Mouse (Mus musculus) liver, embryonic 15.5 days (tissue): ENCODE results near the gene Txn1. TPM values are rescaled to one million over a fixed set of nuclear protein-coding genes. Genes with fewer than 3 reads are reported as not detected.

Experiments
- ATAC-seq: fragments of 200-750 bp; cut with Nextera tagmentation; 2 replicates; pipeline ENCODE4 v1.8.0; 2017; ENCODE audit warnings: moderate number of reproducible peaks, mild to moderate bottlenecking, moderate library complexity; ENCODE audit not compliant: insufficient read depth
- H3K27ac ChIP-seq: fragments of 300-500 bp; sonication (generic); replicated peaks from 2 replicates; pipeline ENCODE4 v1.5.1; 2015; ENCODE audit warnings: mild to moderate bottlenecking, inconsistent platforms
- H3K27me3 ChIP-seq: fragments of 300-500 bp; sonication (generic); 2 replicates; pipeline ENCODE4 v1.6.1; 2015; ENCODE audit warnings: mild to moderate bottlenecking, inconsistent platforms
- H3K36me3 ChIP-seq: fragments of 300-500 bp; sonication (generic); replicated peaks from 2 replicates; pipeline ENCODE4 v1.6.1; 2015; ENCODE audit warnings: moderate library complexity, mild to moderate bottlenecking, inconsistent platforms
- H3K4me1 ChIP-seq: fragments of 300-500 bp; sonication (generic); replicated peaks from 2 replicates; pipeline ENCODE4 v1.6.1; 2015; ENCODE audit warnings: inconsistent platforms
- H3K4me2 ChIP-seq: fragments of 300-500 bp; sonication (generic); 2 replicates; pipeline ENCODE4 v1.6.1; 2015; ENCODE audit warnings: moderate library complexity, mild to moderate bottlenecking, inconsistent platforms
- H3K4me3 ChIP-seq: fragments of 300-500 bp; sonication (generic); replicated peaks from 2 replicates; pipeline ENCODE4 v1.5.1; 2015; ENCODE audit warnings: mild to moderate bottlenecking, inconsistent platforms
- H3K9ac ChIP-seq: fragments of 300-500 bp; sonication (generic); 2 replicates; pipeline ENCODE4 v1.6.1; 2015; ENCODE audit warnings: moderate library complexity, mild to moderate bottlenecking, inconsistent platforms
- H3K9me3 ChIP-seq: fragments of 300-500 bp; sonication (generic); replicated peaks from 2 replicates; pipeline ENCODE4 v1.6.1; 2016; ENCODE audit warnings: inconsistent platforms
- WGBS: fragments of 180-500 bp; shearing (Covaris S2); methylation state at CpG from one replicate; pipeline ENCODE4 v1.1.7; 2015; ENCODE audit warnings: mixed read lengths; ENCODE audit not compliant: insufficient replicate concordance; 5-methylcytosine and 5-hydroxymethylcytosine counted together
- polyA plus RNA-seq: library from polyadenylated mRNA; unstranded; fragments of >200 nt; fragmentation: Nextera tagmentation; extraction: Ambion mirVana; gene quantifications from 2 replicates; pipeline ENCODE4 v1.2.1, GENCODE M21; 2015

The Txn1 gene
- 183 and 207 TPM in 2 replicates for polyA plus RNA-seq

DNA sequence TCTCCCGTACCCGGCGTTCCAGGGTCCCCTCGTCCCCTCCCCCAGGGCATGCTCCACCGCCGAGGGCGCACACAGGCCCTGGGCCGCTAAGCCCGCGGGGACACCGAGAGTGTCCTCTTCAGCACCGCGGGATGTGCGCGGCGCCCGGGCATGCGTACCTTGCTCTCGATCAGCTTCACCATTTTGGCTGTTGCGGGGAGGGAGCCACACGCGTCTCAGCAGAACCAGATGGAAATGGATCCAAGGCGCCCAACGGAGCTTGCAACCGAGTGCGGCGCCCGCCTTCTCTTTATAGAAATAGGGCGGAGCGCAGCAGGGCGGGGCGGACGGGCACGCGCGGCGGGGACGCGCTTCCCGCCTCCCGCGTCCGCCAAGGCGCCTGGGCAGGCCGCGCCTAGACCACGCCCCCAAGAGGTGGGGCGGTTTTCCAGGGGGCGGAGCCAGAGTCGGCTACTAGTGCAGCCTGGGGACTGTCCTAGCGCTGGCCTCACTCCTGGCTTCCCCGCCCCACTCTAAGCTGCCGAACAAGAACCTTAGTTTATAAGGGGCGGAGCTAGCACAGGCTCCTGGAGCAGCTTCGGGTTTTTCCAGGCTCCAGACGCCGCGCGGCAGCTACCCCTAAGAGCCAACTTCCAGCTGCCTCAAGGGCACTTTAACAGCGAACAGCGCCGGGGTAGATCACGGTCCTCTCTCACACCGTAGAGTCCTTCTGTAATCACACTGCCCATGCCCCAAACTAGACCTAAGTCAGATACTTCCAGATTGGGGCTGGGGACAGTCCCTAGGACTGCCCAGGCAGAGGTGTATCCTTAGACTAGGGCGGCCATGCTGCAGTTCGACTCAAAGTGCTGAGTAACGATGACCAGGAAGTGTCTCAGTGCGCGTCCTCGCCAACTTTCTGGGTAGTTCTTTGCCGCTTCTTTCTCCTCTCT is at the start of gene Txn1:
Gene Txn1, minus strand, starts transcription at position 383 of the 932 bp plus-strand sequence.
- H3K27me3 ChIP-seq: peaks cover 11% of the 10 kb centered on the region; the same call in 1 of the 2 replicates
- peak within 1 kb of the TSS; percentile 93 for H3K4me2 ChIP-seq
- H3K27ac ChIP-seq: peak within 1 kb of the TSS; percentile 98
- WGBS: under 1% methylated on average over 71 of the region's 71 CpGs
- peaks cover 47% of the 10 kb centered on the region for H3K4me1 ChIP-seq
- H3K9ac ChIP-seq: peak within 1 kb of the TSS; percentile 74
- peak within 1 kb of the TSS; percentile 88 for H3K4me3 ChIP-seq
- peaks cover 20% of the 10 kb centered on the region for H3K36me3 ChIP-seq
- ATAC-seq: peak; percentile 93
- no peaks in the 10 kb centered on the region for H3K9me3 ChIP-seq

DNA sequence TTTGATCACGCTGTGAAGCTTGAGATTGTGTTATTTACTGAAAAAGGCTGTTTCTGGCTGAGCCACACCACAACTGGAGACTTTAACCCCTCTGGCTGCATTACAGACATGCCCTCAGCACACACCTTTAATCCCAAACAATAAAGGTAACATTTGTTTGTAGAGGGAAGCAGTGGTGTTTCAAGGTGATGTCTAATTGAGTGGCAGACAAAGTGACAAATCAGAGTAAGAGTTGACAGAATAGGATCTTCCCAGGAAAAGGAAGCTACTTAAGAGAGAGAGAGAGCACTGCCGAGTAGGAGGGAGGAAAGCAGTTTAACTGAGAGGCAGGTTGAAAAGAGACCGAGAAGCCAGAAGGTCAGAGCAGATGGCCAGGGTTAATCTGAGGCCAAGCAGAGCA is 47.3 kb upstream of the Txn1 start:
- H3K27ac ChIP-seq: no peak overlapping the region
- ATAC-seq: no peak
- H3K9me3 ChIP-seq: no peaks in the 10 kb centered on the region
- no peaks in the 10 kb centered on the region for H3K36me3 ChIP-seq
- no peak overlapping the region for H3K4me2 ChIP-seq
- WGBS: 45% methylated on average over 3 of the region's 3 CpGs
- no peak overlapping the region for H3K4me3 ChIP-seq
- no peaks in the 10 kb centered on the region for H3K27me3 ChIP-seq
- no peak overlapping the region for H3K9ac ChIP-seq
- no peaks in the 10 kb centered on the region for H3K4me1 ChIP-seq

DNA sequence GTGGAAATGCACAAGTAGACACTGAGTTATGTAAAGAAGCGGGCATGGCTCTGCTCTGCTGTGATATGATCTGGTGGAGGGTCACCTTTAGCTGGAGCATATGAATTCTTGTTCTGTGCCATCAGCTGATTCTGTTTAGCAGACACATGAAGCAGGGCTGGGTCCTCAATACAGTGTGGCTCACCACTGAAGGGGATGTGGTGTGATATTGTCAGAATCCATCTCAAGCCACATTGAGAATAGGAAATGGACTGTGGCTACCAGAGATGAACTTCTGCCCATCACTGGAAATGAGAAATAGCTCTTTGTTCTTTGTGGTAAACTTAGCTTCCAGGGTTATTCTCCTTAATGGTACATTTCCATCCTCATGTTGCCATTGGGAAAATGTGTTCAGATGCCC is 35.2 kb upstream of the Txn1 start:
- Histone ChIP-seq H3K4me1 (no peaks in the 10 kb centered on the region), H3K4me2 (no peak overlapping the region), H3K27ac (no peak overlapping the region), H3K27me3 (no peaks in the 10 kb centered on the region), H3K9me3 (no peaks in the 10 kb centered on the region), H3K9ac (no peak overlapping the region), H3K4me3 (no peak overlapping the region), H3K36me3 (no peaks in the 10 kb centered on the region)
- no peak for ATAC-seq
- WGBS: 36% methylated on average over 1 of the region's 1 CpGs

DNA sequence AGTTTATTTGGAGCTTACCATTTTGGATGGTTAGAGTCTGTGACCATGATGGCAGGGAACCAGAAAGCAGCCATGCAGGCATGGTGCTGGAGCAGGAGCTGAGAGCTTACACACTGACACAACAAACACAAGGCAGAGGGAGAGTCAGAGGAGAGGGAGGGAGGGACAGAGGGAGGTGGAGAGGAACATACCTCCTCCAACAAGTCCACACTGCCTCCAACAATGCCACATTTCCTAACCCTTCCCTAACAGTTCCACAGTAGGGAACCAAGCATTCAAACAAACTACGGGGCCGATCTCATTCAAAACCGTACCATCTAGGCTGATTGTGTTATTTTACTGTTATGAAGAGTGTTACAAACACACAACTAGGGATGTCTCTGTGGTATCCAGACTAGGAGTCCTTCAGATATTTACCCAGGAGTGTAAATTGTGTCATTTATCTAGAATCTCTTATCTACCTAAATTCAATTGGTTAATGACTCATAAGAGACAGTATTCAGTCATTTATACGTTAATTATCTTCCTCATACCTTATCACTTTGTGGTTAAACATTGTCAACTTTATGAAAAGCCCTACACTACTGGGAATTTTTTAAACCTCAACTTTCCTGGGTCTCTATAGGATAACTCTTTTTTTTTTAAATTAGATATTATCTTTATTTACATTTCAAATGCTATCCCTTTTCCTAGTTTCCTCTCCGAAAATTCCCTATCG is 18.3 kb upstream of the Txn1 start:
- H3K4me2 ChIP-seq: no peak overlapping the region
- no peaks in the 10 kb centered on the region for H3K36me3 ChIP-seq
- H3K4me1 ChIP-seq: no peaks in the 10 kb centered on the region
- no peak overlapping the region for H3K9ac ChIP-seq
- H3K27me3 ChIP-seq: no peaks in the 10 kb centered on the region
- H3K4me3 ChIP-seq: no peak overlapping the region
- WGBS: 65% methylated on average over 6 of the region's 6 CpGs
- no peaks in the 10 kb centered on the region for H3K9me3 ChIP-seq
- no peak for ATAC-seq
- no peak overlapping the region for H3K27ac ChIP-seq

DNA sequence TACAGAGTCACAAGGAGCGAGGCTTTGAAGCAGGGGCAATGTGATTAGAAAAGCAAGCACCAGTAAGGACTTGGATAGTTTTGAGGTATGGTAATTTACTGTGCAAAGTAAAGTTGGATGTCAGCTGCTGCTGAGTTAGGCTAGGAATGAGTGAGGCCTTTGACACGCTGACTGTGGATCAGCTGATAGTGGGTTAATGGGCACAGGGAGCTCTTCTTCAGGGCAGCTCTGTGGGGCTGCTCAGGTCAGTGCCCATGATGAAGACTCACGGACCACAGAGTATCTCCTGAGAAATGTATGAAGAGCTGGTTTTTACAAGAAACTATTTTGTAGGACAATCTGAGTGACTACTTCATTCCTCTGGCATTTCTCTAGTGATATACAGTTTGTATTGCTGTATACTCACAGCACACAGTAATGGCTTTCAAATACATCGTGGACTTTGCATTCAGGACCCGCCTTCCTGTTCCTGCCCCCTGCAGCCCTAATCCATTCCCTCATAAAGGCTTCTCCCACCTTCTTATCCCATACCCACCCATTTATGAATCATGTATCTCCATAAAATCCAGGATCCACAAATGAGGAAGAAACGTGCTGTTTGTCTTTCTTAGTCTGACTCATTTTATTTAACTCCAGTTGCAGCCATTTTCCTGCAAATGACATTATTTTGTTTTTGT is 17.5 kb upstream of the Txn1 start:
- no peak for ATAC-seq
- no peak overlapping the region for H3K27ac ChIP-seq
- H3K27me3 ChIP-seq: no peaks in the 10 kb centered on the region
- WGBS: 56% methylated on average over 6 of the region's 6 CpGs
- H3K4me1 ChIP-seq: no peaks in the 10 kb centered on the region
- no peaks in the 10 kb centered on the region for H3K36me3 ChIP-seq
- no peak overlapping the region for H3K4me2 ChIP-seq
- H3K4me3 ChIP-seq: no peak overlapping the region
- H3K9me3 ChIP-seq: no peaks in the 10 kb centered on the region
- H3K9ac ChIP-seq: no peak overlapping the region

DNA sequence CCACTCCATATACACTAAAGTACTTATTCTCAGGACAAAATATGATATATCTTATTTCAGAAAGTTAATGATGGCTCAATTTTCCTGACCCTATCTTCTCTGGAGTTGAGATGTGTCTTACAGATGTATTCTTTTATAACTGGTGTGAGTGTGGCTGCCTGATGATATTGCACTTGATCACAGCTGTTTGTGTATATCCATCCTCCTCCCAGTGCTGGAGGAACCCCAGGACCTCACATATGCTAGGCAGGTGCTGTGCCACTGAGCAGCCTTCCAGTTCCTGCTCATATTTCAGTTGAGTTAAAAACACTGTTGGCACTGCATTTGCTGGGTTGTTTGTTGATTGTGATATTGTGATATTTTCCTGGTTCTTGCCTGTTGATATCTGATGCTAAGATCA is 14.1 kb upstream of the Txn1 start:
- ATAC-seq: no peak
- no peaks in the 10 kb centered on the region; the same call in 1 of the 2 replicates for H3K27me3 ChIP-seq
- H3K36me3 ChIP-seq: no peaks in the 10 kb centered on the region
- H3K9ac ChIP-seq: no peak overlapping the region
- H3K4me3 ChIP-seq: no peak overlapping the region
- H3K4me1 ChIP-seq: no peaks in the 10 kb centered on the region
- H3K27ac ChIP-seq: no peak overlapping the region
- no peak overlapping the region for H3K4me2 ChIP-seq
- H3K9me3 ChIP-seq: no peaks in the 10 kb centered on the region

DNA sequence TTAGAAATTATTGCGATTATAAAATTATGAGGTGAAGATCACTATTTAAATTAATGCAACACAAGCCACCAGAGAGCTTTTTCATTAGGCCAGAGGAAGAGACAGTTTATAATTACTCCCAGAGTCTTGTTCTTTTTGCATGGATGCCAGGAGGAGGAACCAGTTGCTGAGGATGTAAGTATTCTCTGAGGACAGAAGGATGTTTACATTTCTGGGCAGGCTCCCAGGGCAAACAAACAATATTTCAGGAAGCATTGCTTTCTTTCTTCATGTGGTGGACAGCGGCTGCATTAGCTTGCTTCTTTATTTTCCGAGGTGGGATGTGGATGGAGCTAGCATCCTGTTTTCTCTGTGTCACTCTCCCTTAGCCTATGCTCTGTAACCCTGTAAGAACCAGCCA is 11.0 kb upstream of the Txn1 start:
- Histone ChIP-seq H3K4me2 (no peak overlapping the region), H3K27ac (no peak overlapping the region), H3K4me3 (no peak overlapping the region), H3K36me3 (no peaks in the 10 kb centered on the region), H3K27me3 (no peaks in the 10 kb centered on the region; the same call in 1 of the 2 replicates), H3K9me3 (no peaks in the 10 kb centered on the region), H3K9ac (no peak overlapping the region), H3K4me1 (no peaks in the 10 kb centered on the region)
- 47% methylated on average over 3 of the region's 3 CpGs for WGBS
- no peak for ATAC-seq

DNA sequence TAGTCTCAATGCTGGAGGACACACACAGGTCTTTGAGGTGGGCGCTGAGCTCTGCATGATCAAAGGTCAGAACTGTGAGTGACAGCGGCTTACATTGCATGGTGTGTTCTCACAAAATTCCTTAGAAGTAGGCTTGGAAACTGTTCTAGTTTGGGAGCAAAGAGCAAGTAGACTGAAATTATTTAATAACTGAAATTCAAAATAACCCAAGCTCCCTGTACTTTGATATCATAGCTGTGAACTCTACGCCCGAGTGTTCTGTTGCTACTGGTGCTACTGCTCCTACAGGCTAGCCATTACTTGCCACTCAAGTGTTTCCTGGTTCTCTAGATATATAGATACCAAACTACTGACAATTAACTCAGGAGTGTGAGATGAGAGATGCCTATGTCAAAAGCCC is 9.3 kb upstream of the Txn1 start:
- ATAC-seq: no peak

DNA sequence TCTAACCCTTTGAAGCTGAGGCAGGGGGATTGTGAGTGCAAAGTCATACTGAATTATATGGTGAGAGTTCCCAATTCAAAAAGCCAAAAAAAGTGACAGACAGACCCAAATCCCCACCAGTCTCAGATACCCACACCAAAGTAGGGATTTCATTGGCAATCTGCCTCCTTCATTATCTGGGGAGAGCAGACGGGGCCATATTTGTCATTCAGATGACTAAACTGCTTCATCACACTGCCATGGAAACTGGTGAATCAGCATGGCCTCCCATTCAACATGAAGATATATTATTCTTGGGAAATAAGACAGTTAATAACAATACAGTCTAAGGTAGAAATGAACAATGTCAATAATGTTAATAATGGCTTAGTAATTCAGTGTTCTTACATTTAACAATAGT is 7.9 kb upstream of the Txn1 start:
- no peaks in the 10 kb centered on the region for H3K4me1 ChIP-seq
- no peak overlapping the region for H3K27ac ChIP-seq
- WGBS: 38% methylated on average over 1 of the region's 1 CpGs
- H3K9me3 ChIP-seq: no peaks in the 10 kb centered on the region
- peaks cover 2% of the 10 kb centered on the region for H3K27me3 ChIP-seq
- no peak overlapping the region for H3K4me3 ChIP-seq
- no peak for ATAC-seq
- no peaks in the 10 kb centered on the region for H3K36me3 ChIP-seq
- no peak overlapping the region for H3K4me2 ChIP-seq
- no peak overlapping the region for H3K9ac ChIP-seq

More for the DNA sequence above, 9.3 kb upstream of the Txn1 start:
- H3K4me2 ChIP-seq: no peak overlapping the region
- no peak overlapping the region for H3K9ac ChIP-seq
- H3K4me1 ChIP-seq: no peaks in the 10 kb centered on the region
- H3K27me3 ChIP-seq: no peaks in the 10 kb centered on the region; the same call in 1 of the 2 replicates
- no peaks in the 10 kb centered on the region for H3K36me3 ChIP-seq
- 78% methylated on average over 4 of the region's 4 CpGs for WGBS
- H3K4me3 ChIP-seq: no peak overlapping the region
- no peak overlapping the region for H3K27ac ChIP-seq
- no peaks in the 10 kb centered on the region for H3K9me3 ChIP-seq

DNA sequence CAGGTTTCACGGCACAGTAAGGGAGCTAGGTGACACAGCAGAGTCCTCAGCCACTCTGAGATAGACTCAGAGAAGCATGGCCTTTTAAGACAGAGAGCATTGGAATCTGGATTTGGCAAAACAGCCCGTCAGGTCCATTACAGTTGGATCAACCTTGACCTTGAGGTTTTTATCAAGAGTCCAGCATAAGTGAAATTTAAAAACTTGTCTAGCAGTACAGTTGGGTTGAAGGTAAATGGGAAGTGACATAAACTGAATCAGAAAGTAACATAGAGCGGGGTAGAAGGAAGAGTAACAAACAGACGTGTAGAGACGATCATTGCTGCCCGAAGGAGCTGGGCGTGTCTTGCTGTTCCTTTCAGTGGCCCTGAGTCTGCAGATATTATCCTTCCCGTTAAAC is 2.8 kb upstream of the Txn1 start:
- Histone ChIP-seq H3K9ac (no peak overlapping the region), H3K4me1 (peaks cover 27% of the 10 kb centered on the region), H3K4me3 (no peak overlapping the region), H3K9me3 (no peaks in the 10 kb centered on the region), H3K27ac (no peak overlapping the region), H3K36me3 (no peaks in the 10 kb centered on the region), H3K4me2 (no peak overlapping the region), H3K27me3 (peaks cover 11% of the 10 kb centered on the region; the same call in 1 of the 2 replicates)
- 63% methylated on average over 8 of the region's 8 CpGs for WGBS
- ATAC-seq: no peak

DNA sequence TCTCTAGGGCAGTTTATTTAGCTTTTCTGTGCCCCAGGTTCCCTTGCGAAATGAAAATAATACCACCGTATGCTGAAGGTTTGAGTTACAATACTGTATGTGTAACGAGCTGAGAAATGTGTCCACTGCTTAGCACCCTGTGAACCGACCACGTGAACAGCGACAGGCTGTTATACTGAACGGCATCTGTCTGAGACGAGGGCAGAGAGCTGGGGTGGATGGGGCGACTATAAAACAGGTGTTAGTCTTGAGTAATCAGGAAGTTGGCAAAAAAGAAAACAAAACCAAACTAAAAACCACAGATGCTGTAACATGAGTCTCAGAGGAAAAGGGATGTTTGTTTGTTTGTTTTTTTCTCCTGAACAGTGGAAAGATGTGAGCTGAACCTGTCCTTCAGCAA is 1.9 kb upstream of the Txn1 start:
- H3K9ac ChIP-seq: no peak overlapping the region
- peak overlapping the region; percentile 93 for H3K4me2 ChIP-seq
- no peak for ATAC-seq
- no peak overlapping the region for H3K4me3 ChIP-seq
- peaks cover 11% of the 10 kb centered on the region; the same call in 1 of the 2 replicates for H3K27me3 ChIP-seq
- 64% methylated on average over 9 of the region's 9 CpGs for WGBS
- H3K4me1 ChIP-seq: peaks cover 36% of the 10 kb centered on the region
- no peak overlapping the region for H3K27ac ChIP-seq
- 0 out of 2 replicates have a peak, but pooled peaks cover 7% of the 10 kb centered on the region for H3K36me3 ChIP-seq
- H3K9me3 ChIP-seq: no peaks in the 10 kb centered on the region
